Mouse (Mus musculus): ENCODE data around the gene Rassf4. TPM values are rescaled to one million over a fixed set of nuclear protein-coding genes. Genes with fewer than 3 reads are reported as not detected.

Gene Rassf4
- total and polyA plus RNA-seq, 3 experiments: 0.08 TPM; not detected in 1

GRCm38 (mm10) chr6:116697896-116698425 lies 24.2 kb upstream of the Rassf4 start:
- H3K4me3 ChIP-seq (ENCODE audit: control insufficient read depth in 1 of 2, insufficient read depth in 1 of 2, low read depth in 2 of 2, low read length in 2 of 2): no peak overlapping the region
- no peak for DNase-seq (ENCODE audit: low read depth, low spot score)
- no peaks in the 10 kb centered on the region for H3K36me3 ChIP-seq (ENCODE audit: control insufficient read depth in 1 of 2, insufficient read depth in 2 of 2, low read length in 2 of 2)
- no peaks in the 10 kb centered on the region for H3K9me3 ChIP-seq (replicated peaks; ENCODE audit: insufficient read depth, low read length)
- H3K27ac ChIP-seq (ENCODE audit: control insufficient read depth, low read depth, low read length): no peak overlapping the region
- H3K27me3 ChIP-seq (ENCODE audit: control insufficient read depth in 1 of 2, insufficient read depth in 2 of 2, low read length in 2 of 2): no peaks in the 10 kb centered on the region
- H3K9ac ChIP-seq (ENCODE audit: control insufficient read depth, low read depth, low read length, poor library complexity, severe bottlenecking): no peak overlapping the region
- H3K79me2 ChIP-seq (ENCODE audit: control insufficient read depth, insufficient read depth, low read length, poor library complexity): no peaks in the 10 kb centered on the region
- no peaks in the 10 kb centered on the region for H3K4me1 ChIP-seq (ENCODE audit: control insufficient read depth in 1 of 2, insufficient read depth in 2 of 2, low read length in 2 of 2)
- TF ChIP-seq USF2 (IDR thresholded peaks at IDR 0.05; ENCODE audit: borderline replicate concordance in 1 of 2, insufficient read depth in 1 of 2, low read depth in 1 of 2, low read length in 2 of 2) (no peak), GATA1 (IDR thresholded peaks at IDR 0.05; ENCODE audit: low read depth, low read length) (no peak), ELF1 (IDR thresholded peaks at IDR 0.05; ENCODE audit: low read depth, low read length) (no peak), ZNF384 (IDR thresholded peaks at IDR 0.05; ENCODE audit: low read depth, low read length) (no peak), ZMIZ1 (IDR thresholded peaks at IDR 0.05; ENCODE audit: low read depth, low read length) (no peak), ZC3H11A (IDR thresholded peaks at IDR 0.05; ENCODE audit: low read depth, low read length) (no peak), HCFC1 (IDR thresholded peaks at IDR 0.05; ENCODE audit: low read depth, low read length) (no peak), ZKSCAN1 (IDR thresholded peaks at IDR 0.05; ENCODE audit: low read depth, low read length) (no peak), NRF1 (IDR thresholded peaks at IDR 0.05; ENCODE audit: insufficient read depth, low read depth, low read length, poor library complexity, severe bottlenecking) (no peak), TCF12 (IDR thresholded peaks at IDR 0.05; ENCODE audit: low read depth, low read length) (no peak), CTCF (IDR thresholded peaks at IDR 0.05 in 2 of 3, conservative IDR thresholded peaks at IDR 0.05 in 1 of 3; ENCODE audit: control insufficient read depth in 1 of 3, insufficient read depth in 1 of 3, low read depth in 2 of 3, low read length in 3 of 3, poor library complexity in 1 of 3, severe bottlenecking in 1 of 3) (no peak)

- Histone ChIP-seq H3K27ac (ENCODE audit: control insufficient read depth, low read depth, low read length) (no peak overlapping the region), H3K36me3 (ENCODE audit: control insufficient read depth in 1 of 2, insufficient read depth in 2 of 2, low read length in 2 of 2) (no peaks in the 10 kb centered on the region), H3K4me3 (ENCODE audit: control insufficient read depth in 1 of 2, insufficient read depth in 1 of 2, low read depth in 2 of 2, low read length in 2 of 2) (no peak overlapping the region), H3K9me3 (replicated peaks; ENCODE audit: insufficient read depth, low read length) (no peaks in the 10 kb centered on the region), H3K4me1 (ENCODE audit: control insufficient read depth in 1 of 2, insufficient read depth in 2 of 2, low read length in 2 of 2) (no peaks in the 10 kb centered on the region), H3K27me3 (ENCODE audit: control insufficient read depth in 1 of 2, insufficient read depth in 2 of 2, low read length in 2 of 2) (no peaks in the 10 kb centered on the region), H3K79me2 (ENCODE audit: control insufficient read depth, insufficient read depth, low read length, poor library complexity) (no peaks in the 10 kb centered on the region), H3K9ac (ENCODE audit: control insufficient read depth, low read depth, low read length, poor library complexity, severe bottlenecking) (no peak overlapping the region)
- TF ChIP-seq TCF12 (IDR thresholded peaks at IDR 0.05; ENCODE audit: low read depth, low read length): no peak
- no peak for TF ChIP-seq MEF2A (IDR thresholded peaks at IDR 0.05; ENCODE audit: extremely low read depth, insufficient replicate concordance, low read depth, low read length, poor library complexity, severe bottlenecking)
- no peak for TF ChIP-seq TAL1 (IDR thresholded peaks at IDR 0.05; ENCODE audit: low read length)
- no peak for TF ChIP-seq UBTF (IDR thresholded peaks at IDR 0.05; ENCODE audit: borderline replicate concordance, insufficient read depth, low read depth, low read length)
- TF ChIP-seq CTCF (IDR thresholded peaks at IDR 0.05 in 2 of 3, conservative IDR thresholded peaks at IDR 0.05 in 1 of 3; ENCODE audit: control insufficient read depth in 1 of 3, insufficient read depth in 1 of 3, low read depth in 2 of 3, low read length in 3 of 3, poor library complexity in 1 of 3, severe bottlenecking in 1 of 3): peak; percentile 39 to 44 (median 41)
- no peak for TF ChIP-seq CHD2 (IDR thresholded peaks at IDR 0.05; ENCODE audit: low read length)
- TF ChIP-seq GABPA (IDR thresholded peaks at IDR 0.05; ENCODE audit: low read depth, low read length): no peak
- TF ChIP-seq RAD21 (IDR thresholded peaks at IDR 0.05; ENCODE audit: low read depth, low read length): peak; percentile 38
- no peak for TF ChIP-seq CHD1 (IDR thresholded peaks at IDR 0.05; ENCODE audit: low read depth, low read length)
- no peak for TF ChIP-seq KAT2A (conservative IDR thresholded peaks at IDR 0.05; ENCODE audit: low read depth, low read length)
- TF ChIP-seq ZC3H11A (IDR thresholded peaks at IDR 0.05; ENCODE audit: low read depth, low read length): 0 out of 2 replicates have a peak, but pooled peaks have one; percentile 22
- TF ChIP-seq NRF1 (IDR thresholded peaks at IDR 0.05; ENCODE audit: insufficient read depth, low read depth, low read length, poor library complexity, severe bottlenecking): no peak
- no peak for TF ChIP-seq EP300 (IDR thresholded peaks at IDR 0.05; ENCODE audit: low read depth in 1 of 2, low read length in 2 of 2)
- peak; percentile 55 for TF ChIP-seq SMC3 (IDR thresholded peaks at IDR 0.05; ENCODE audit: low read depth, low read length)
- TF ChIP-seq HCFC1 (IDR thresholded peaks at IDR 0.05; ENCODE audit: low read depth, low read length): no peak
- no peak for TF ChIP-seq JUND (IDR thresholded peaks at IDR 0.05; ENCODE audit: low read depth, low read length)
- DNase-seq (ENCODE audit: low read depth, low spot score): peak; percentile 18
These were observed 23.7 kb upstream of the Rassf4 start for GRCm38 (mm10) chr6:116697413-116697812.

Measured in MEL (cell line).